Mouse (Mus musculus) left cerebral cortex, adult 8-10 months (tissue): ENCODE data around the gene Insig2. TPM values are rescaled to one million over a fixed set of nuclear protein-coding genes. Genes with fewer than 3 reads are reported as not detected.
A peak's percentile ranks its signal among the peaks of the same experiment; 100 is the strongest.

Source experiments
- DNase-seq, 2 experiments: peaks; one replicate each; pipeline ENCODE4 v3.0.0; 2022; ENCODE audit warnings: low spot score in 2 of 2
- total RNA-seq, 4 experiments: library from RNA; stranded (reverse); gene quantifications; 2 replicates each; pipeline ENCODE4 v1.2.4; 2022

Gene Insig2
- total RNA-seq, 4 experiments from 2014 or later, result 55.3 to 71.9 (median 64.8) TPM

- DNase-seq, result peak; percentile 88 to 89
These were observed 4.8 kb downstream of the Insig2 start for GRCm38 (mm10) chr1:121327344-121328192.

GRCm38 (mm10) chr1:121326591-121327343 lies 5.6 kb downstream of the Insig2 start:
- no peak for DNase-seq

GRCm38 (mm10) chr1:121323501-121323900 lies 8.9 kb downstream of the Insig2 start:
- DNase-seq, result no peak

- DNase-seq, result no peak
These were observed 17.5 kb downstream of the Insig2 start for GRCm38 (mm10) chr1:121314766-121315428.

GRCm38 (mm10) chr1:121313181-121313580 lies 19.2 kb downstream of the Insig2 start:
- DNase-seq, result no peak

GRCm38 (mm10) chr1:121312326-121312725 lies 20.1 kb downstream of the Insig2 start:
- DNase-seq, result no peak

GRCm38 (mm10) chr1:121296717-121297255 lies 35.6 kb downstream of the Insig2 start:
- no peak for DNase-seq

- no peak for DNase-seq
These were observed 38.8 kb downstream of the Insig2 start for GRCm38 (mm10) chr1:121293571-121293970.

GRCm38 (mm10) chr1:121290841-121291240 lies 41.5 kb downstream of the Insig2 start:
- DNase-seq, result no peak

- DNase-seq, result peak in 1 of 2 experiments; percentile 38
These were observed 42.0 kb downstream of the Insig2 start for GRCm38 (mm10) chr1:121290340-121290739.

GRCm38 (mm10) chr1:121284197-121284596 lies 48.2 kb downstream of the Insig2 start:
- DNase-seq, result no peak

- no peak for DNase-seq
These were observed 51.9 kb downstream of the Insig2 start for GRCm38 (mm10) chr1:121280501-121280900.

GRCm38 (mm10) chr1:121278370-121278769 lies 54.0 kb downstream of the Insig2 start:
- DNase-seq, result no peak

GRCm38 (mm10) chr1:121277466-121277865 lies 54.9 kb downstream of the Insig2 start:
- no peak for DNase-seq

GRCm38 (mm10) chr1:121275961-121276506 lies 56.4 kb downstream of the Insig2 start:
- DNase-seq, result no peak

- DNase-seq, result no peak
These were observed 72.1 kb downstream of the Insig2 start for GRCm38 (mm10) chr1:121260171-121260741.

Other genes starting within 250 kb of the Insig2 start
- 10 to 100 TPM; 20.8 to 25.6 (median 22.7) TPM for gene Ccdc93, start 98.5 kb upstream of the Insig2 start, total RNA-seq
- gene Htr5b, start 195.9 kb upstream of the Insig2 start, total RNA-seq, result 1 to 10 TPM in 2 of 4 experiments, under 1 TPM in 2; 0.58 to 1.6 (median 1.0) TPM
- gene Ddx18, start 235.4 kb upstream of the Insig2 start, total RNA-seq, result 10 to 100 TPM; 23.6 to 28.9 (median 27.5) TPM